In genomic region chr6:95362707-95363106, GRCm38 (mm10) we compare ENCODE assay signal across 31 mouse cellular contexts. TPM values are rescaled to one million over a fixed set of nuclear protein-coding genes. Genes with fewer than 3 reads are reported as not detected.
"Had no signal": no experiment of that assay in that cellular context is flagged by ENCODE, and none has a peak within 500 bp of the region (broad histone marks: within the 10 kb centered on the region; RNA-seq: fewer than 3 reads in every experiment).

No protein-coding gene starts in this region.

- H3K4me1 ChIP-seq: limb, embryonic 10.5 days; limb, embryonic 13.5 days; liver, embryonic 12.5 days; liver, embryonic 15.5 days; lung, embryonic 15.5 days; megakaryocyte, embryonic 14.5 days; midbrain, embryonic 10.5 days had no signal

- H3K4me3 ChIP-seq: kidney, embryonic 15.5 days; layer of hippocampus, adult 2 months; limb, embryonic 10.5 days; limb, embryonic 13.5 days; liver, embryonic 12.5 days; liver, embryonic 15.5 days; lung, embryonic 15.5 days; megakaryocyte, embryonic 14.5 days; midbrain, embryonic 10.5 days; myocyte had no signal

- H3K27ac ChIP-seq: kidney, embryonic 15.5 days; layer of hippocampus, adult 2 months; limb, embryonic 10.5 days; limb, embryonic 13.5 days; liver, embryonic 12.5 days; liver, embryonic 15.5 days; lung, embryonic 15.5 days; midbrain, embryonic 10.5 days; stomach, postnatal 0 days had no signal

- DNase-seq: kidney, adult 8-10 months; layer of hippocampus, adult 9-11 months; liver; lung, adult 18-20 months; lung, postnatal 10 days; lung, postnatal 36 days; right cerebral cortex, adult 18-20 months; right cerebral cortex, postnatal 14 days; right cerebral cortex, postnatal 4 days; thymus, adult 2 months; thymus, postnatal 25 days had no signal

- H3K4me2 ChIP-seq: kidney, embryonic 15.5 days; limb, embryonic 13.5 days; liver, embryonic 12.5 days; liver, embryonic 15.5 days; lung, embryonic 15.5 days had no signal

- H3K36me3 ChIP-seq: kidney, embryonic 15.5 days; limb, embryonic 10.5 days; limb, embryonic 13.5 days; liver, embryonic 12.5 days; liver, embryonic 15.5 days; lung, embryonic 15.5 days; midbrain, embryonic 10.5 days had no signal

- ATAC-seq: intestine, postnatal 0 days; liver, embryonic 12.5 days had no signal

- H3K9ac ChIP-seq: kidney, embryonic 15.5 days; limb, embryonic 13.5 days; liver, embryonic 12.5 days; liver, embryonic 15.5 days; lung, embryonic 15.5 days had no signal

- H3K9me3 ChIP-seq: kidney, embryonic 15.5 days; limb, embryonic 10.5 days; limb, embryonic 13.5 days; liver, embryonic 12.5 days; liver, embryonic 15.5 days; lung, embryonic 15.5 days; midbrain, embryonic 10.5 days had no signal

- H3K27me3 ChIP-seq: kidney, embryonic 15.5 days; limb, embryonic 13.5 days; liver, embryonic 12.5 days; liver, embryonic 15.5 days; lung, embryonic 15.5 days; megakaryocyte, embryonic 14.5 days had no signal

RNA-seq across cellular contexts. Expression of gene Gm10234, which starts 40.8 kb away (rescaled TPM):
- total RNA-seq: layer of hippocampus, adult 2 months; layer of hippocampus, postnatal 25 days; left cerebral cortex, adult 18-20 months; left cerebral cortex, postnatal 25 days; monocyte, adult 5-6 weeks had no signal
- polyA plus RNA-seq: intestine, embryonic 14.5 days; intestine, postnatal 0 days; kidney, embryonic 15.5 days; large intestine, adult 2 months; limb, embryonic 10.5 days; limb, embryonic 13.5 days; liver, embryonic 12.5 days; liver, embryonic 15.5 days; lung, embryonic 15.5 days; midbrain, embryonic 10.5 days; myocyte; neural tube, embryonic 14.5 days; stomach, embryonic 14.5 days; stomach, postnatal 0 days; thymus, adult 2 months had no signal
